Mouse (Mus musculus) liver, embryonic 13.5 days (tissue): ENCODE data around the gene Gm14190. TPM values are rescaled to one million over a fixed set of nuclear protein-coding genes. Genes with fewer than 3 reads are reported as not detected.
"Not testable (repeated sequence)": the region's sequence is repeated elsewhere in the genome, so short reads cannot be mapped to it uniquely, and the experiment has no call there.

Source experiments
- ATAC-seq: fragments of 200-750 bp; cut with Nextera tagmentation; 2 replicates; pipeline ENCODE4 v1.8.0; 2017; ENCODE audit warnings: low read depth, mild to moderate bottlenecking, moderate number of reproducible peaks, moderate library complexity
- DNase-seq: peaks from one replicate; pipeline ENCODE4 v3.0.0; 2022
- H3K27ac ChIP-seq: fragments of 300-500 bp; sonication (generic); 2 replicates; pipeline ENCODE4 v1.5.1; 2015; ENCODE audit warnings: moderate library complexity, mild to moderate bottlenecking, inconsistent platforms
- H3K27me3 ChIP-seq: fragments of 300-500 bp; sonication (generic); 2 replicates; pipeline ENCODE4 v1.6.1; 2015; ENCODE audit warnings: mild to moderate bottlenecking, inconsistent platforms
- H3K36me3 ChIP-seq: fragments of 300-500 bp; sonication (generic); 2 replicates; pipeline ENCODE4 v1.6.1; 2015; ENCODE audit warnings: mild to moderate bottlenecking, inconsistent platforms
- H3K4me1 ChIP-seq: fragments of 300-500 bp; sonication (generic); replicated peaks from 2 replicates; pipeline ENCODE4 v1.6.1; 2015; ENCODE audit warnings: inconsistent platforms
- H3K4me2 ChIP-seq: fragments of 300-500 bp; sonication (generic); 2 replicates; pipeline ENCODE4 v1.6.1; 2015; ENCODE audit warnings: inconsistent platforms, mild to moderate bottlenecking, moderate library complexity
- H3K4me3 ChIP-seq: fragments of 300-500 bp; sonication (generic); replicated peaks from 2 replicates; pipeline ENCODE4 v1.5.1; 2015; ENCODE audit warnings: mild to moderate bottlenecking, inconsistent platforms
- H3K9ac ChIP-seq: fragments of 300-500 bp; sonication (generic); 2 replicates; pipeline ENCODE4 v1.6.1; 2015; ENCODE audit warnings: mild to moderate bottlenecking, inconsistent platforms
- H3K9me3 ChIP-seq: fragments of 300-500 bp; sonication (generic); replicated peaks from 2 replicates; pipeline ENCODE4 v1.6.1; 2016; ENCODE audit warnings: inconsistent platforms
- WGBS: fragments of 180-500 bp; shearing (Covaris S2); methylation state at CpG from one replicate; pipeline ENCODE4 v1.1.7; 2015; ENCODE audit not compliant: insufficient replicate concordance; 5-methylcytosine and 5-hydroxymethylcytosine counted together
- polyA plus RNA-seq: library from polyadenylated mRNA; unstranded; fragments of >200 nt; fragmentation: Nextera tagmentation; extraction: Ambion mirVana; gene quantifications from 2 replicates; pipeline ENCODE4 v1.2.1, GENCODE M21; 2015

Gm14190 gene
- polyA plus RNA-seq, 1 experiment from 2014 or later = not detected

- no peak overlapping the region for H3K4me3 ChIP-seq
- H3K4me2 ChIP-seq = no peak overlapping the region
- H3K9ac ChIP-seq = no peak overlapping the region
- no peaks in the 10 kb centered on the region for H3K9me3 ChIP-seq
- no peaks in the 10 kb centered on the region for H3K4me1 ChIP-seq
- H3K27ac ChIP-seq = no peak overlapping the region
- no peaks in the 10 kb centered on the region for H3K27me3 ChIP-seq
- DNase-seq (no peak), ATAC-seq (no peak)
- 79% methylated on average over 15 of the region's 15 CpGs for whole genome bisulfite sequencing
- H3K36me3 ChIP-seq = no peaks in the 10 kb centered on the region
Measured at GRCm38 (mm10) chr11:99646444-99646843, 44.1 kb downstream of the Gm14190 start.

- Histone ChIP-seq H3K27ac (no peak overlapping the region), H3K4me1 (no peaks in the 10 kb centered on the region), H3K9ac (no peak overlapping the region), H3K4me2 (no peak overlapping the region), H3K9me3 (no peaks in the 10 kb centered on the region), H3K4me3 (no peak overlapping the region), H3K27me3 (no peaks in the 10 kb centered on the region), H3K36me3 (no peaks in the 10 kb centered on the region)
- ATAC-seq (no peak), DNase-seq (no peak)
- 49% methylated on average over 3 of the region's 3 CpGs for WGBS
Measured at GRCm38 (mm10) chr11:99644351-99644750, 46.2 kb downstream of the Gm14190 start.

- 61% methylated on average over 9 of the region's 9 CpGs for WGBS
- DNase-seq, H3K9ac ChIP-seq, H3K9me3 ChIP-seq, H3K4me3 ChIP-seq, ATAC-seq, H3K4me2 ChIP-seq, H3K27ac ChIP-seq, H3K27me3 ChIP-seq, H3K36me3 ChIP-seq, H3K4me1 ChIP-seq: not testable (repeated sequence)
Measured at GRCm38 (mm10) chr11:99643635-99644139, 46.9 kb downstream of the Gm14190 start, which contains the start of gene Krtap4-7. Gene Krtap4-7, minus strand, starts transcription at chr11:99644089.

GRCm38 (mm10) chr11:99640926-99641325 is 49.6 kb downstream of the Gm14190 start:
- H3K4me1 ChIP-seq = no peaks in the 10 kb centered on the region
- no peak overlapping the region for H3K4me3 ChIP-seq
- H3K9ac ChIP-seq = no peak overlapping the region
- ATAC-seq (no peak), DNase-seq (no peak)
- no peak overlapping the region for H3K27ac ChIP-seq
- no peaks in the 10 kb centered on the region for H3K9me3 ChIP-seq
- H3K4me2 ChIP-seq = no peak overlapping the region
- 0% methylated on average over 1 of the region's 1 CpGs for WGBS
- H3K27me3 ChIP-seq = no peaks in the 10 kb centered on the region
- H3K36me3 ChIP-seq = no peaks in the 10 kb centered on the region

Other genes starting within 250 kb of the Gm14190 start
- gene Krt23, start 197.6 kb downstream of the Gm14190 start, polyA plus RNA-seq = 0.54 and 0.67 TPM in 2 replicates
- gene Krt39, start 169.4 kb downstream of the Gm14190 start, polyA plus RNA-seq = not detected in 2 replicates
- gene Krt40, start 147.6 kb downstream of the Gm14190 start, polyA plus RNA-seq = not detected in 2 replicates
- gene Krtap3-3, start 139.9 kb downstream of the Gm14190 start, polyA plus RNA-seq = not detected in 2 replicates
- not detected in 2 replicates for gene Krtap3-2, start 133.9 kb downstream of the Gm14190 start, polyA plus RNA-seq
- not detected in 2 replicates for gene Gm11939, start 131.3 kb downstream of the Gm14190 start, polyA plus RNA-seq
- not detected in 2 replicates for gene Krtap3-1, start 124.1 kb downstream of the Gm14190 start, polyA plus RNA-seq
- gene Krtap1-5, start 109.7 kb downstream of the Gm14190 start, polyA plus RNA-seq = not detected in 2 replicates
- gene Krtap1-4, start 107.1 kb downstream of the Gm14190 start, polyA plus RNA-seq = not detected in 2 replicates
- gene Krtap1-3, start 99.4 kb downstream of the Gm14190 start, polyA plus RNA-seq = not detected in 2 replicates
- gene Krtap9-3, start 92.6 kb downstream of the Gm14190 start, polyA plus RNA-seq = not detected in 2 replicates
- not detected in 2 replicates for gene Gm11938, start 87.4 kb downstream of the Gm14190 start, polyA plus RNA-seq
- not detected in 2 replicates for gene Gm11937, start 80.6 kb downstream of the Gm14190 start, polyA plus RNA-seq
- not detected in 2 replicates for gene Krtap2-4, start 75.9 kb downstream of the Gm14190 start, polyA plus RNA-seq
- not detected in 2 replicates for gene Gm11562, start 70.3 kb downstream of the Gm14190 start, polyA plus RNA-seq
- not detected in 2 replicates for gene Krtap4-1, start 62.5 kb downstream of the Gm14190 start, polyA plus RNA-seq
- not detected in 2 replicates for gene Krtap4-2, start 55.7 kb downstream of the Gm14190 start, polyA plus RNA-seq
- not detected in 2 replicates for gene Krtap4-7, start 46.7 kb downstream of the Gm14190 start, polyA plus RNA-seq
- gene Gm11555, start 40.5 kb downstream of the Gm14190 start, polyA plus RNA-seq = not detected in 2 replicates
- gene Gm11563, start 31.8 kb downstream of the Gm14190 start, polyA plus RNA-seq = not detected in 2 replicates
- gene Krtap4-6, start 24.8 kb downstream of the Gm14190 start, polyA plus RNA-seq = not detected in 2 replicates
- not detected in 2 replicates for gene Gm14180, start 43.5 kb upstream of the Gm14190 start, polyA plus RNA-seq
- not detected in 2 replicates for gene Gm11595, start 82.2 kb upstream of the Gm14190 start, polyA plus RNA-seq
- gene Krtap4-8, start 90.0 kb upstream of the Gm14190 start, polyA plus RNA-seq = not detected in 2 replicates
- gene Krtap4-9, start 94.5 kb upstream of the Gm14190 start, polyA plus RNA-seq = not detected in 2 replicates
- not detected in 2 replicates for gene Gm11596, start 102.7 kb upstream of the Gm14190 start, polyA plus RNA-seq
- not detected in 2 replicates for gene Gm11569, start 108.2 kb upstream of the Gm14190 start, polyA plus RNA-seq
- gene Gm11554, start 113.7 kb upstream of the Gm14190 start, polyA plus RNA-seq = not detected in 2 replicates
- not detected in 2 replicates for gene Krtap4-13, start 119.2 kb upstream of the Gm14190 start, polyA plus RNA-seq
- not detected in 2 replicates for gene Gm11564, start 124.9 kb upstream of the Gm14190 start, polyA plus RNA-seq
- not detected in 2 replicates for gene 2300003K06Rik, start 147.3 kb upstream of the Gm14190 start, polyA plus RNA-seq
- not detected in 2 replicates for gene Krtap4-16, start 160.9 kb upstream of the Gm14190 start, polyA plus RNA-seq
- not detected in 2 replicates for gene Gm11568, start 167.2 kb upstream of the Gm14190 start, polyA plus RNA-seq
- not detected in 2 replicates for gene Gm11559, start 173.7 kb upstream of the Gm14190 start, polyA plus RNA-seq
- gene Krtap9-1, start 182.6 kb upstream of the Gm14190 start, polyA plus RNA-seq = not detected in 2 replicates
- gene Gm11567, start 188.4 kb upstream of the Gm14190 start, polyA plus RNA-seq = not detected in 2 replicates
- not detected in 2 replicates for gene Krtap31-1, start 217.2 kb upstream of the Gm14190 start, polyA plus RNA-seq
- not detected in 2 replicates for gene Gm11565, start 224.0 kb upstream of the Gm14190 start, polyA plus RNA-seq
- not detected in 2 replicates for gene Krtap31-2, start 245.6 kb upstream of the Gm14190 start, polyA plus RNA-seq